Mouse (Mus musculus) forebrain, embryonic 15.5 days (tissue): ENCODE results near the gene Snhg11. TPM values are rescaled to one million over a fixed set of nuclear protein-coding genes. Genes with fewer than 3 reads are reported as not detected.
A peak's percentile ranks its signal among the peaks of the same experiment; 100 is the strongest.

ENCODE experiments used
- ATAC-seq: fragments of 200-750 bp; cut with Nextera tagmentation; replicated peaks from 2 replicates; pipeline ENCODE4 v1.8.0; 2017; ENCODE audit warnings: mild to moderate bottlenecking, moderate TSS enrichment, moderate library complexity
- H3K27ac ChIP-seq: fragments of 300-500 bp; sonication (generic); replicated peaks from 2 replicates; pipeline ENCODE4 v1.5.1; 2015; ENCODE audit warnings: mild to moderate bottlenecking, inconsistent platforms
- H3K27me3 ChIP-seq: fragments of 300-500 bp; sonication (generic); 2 replicates; pipeline ENCODE4 v1.6.1; 2015; ENCODE audit warnings: inconsistent platforms
- H3K36me3 ChIP-seq: fragments of 300-500 bp; sonication (generic); 2 replicates; pipeline ENCODE4 v1.6.1; 2015; ENCODE audit warnings: mild to moderate bottlenecking, inconsistent platforms
- H3K4me1 ChIP-seq: fragments of 300-500 bp; sonication (generic); 2 replicates; pipeline ENCODE4 v1.6.1; 2015; ENCODE audit warnings: inconsistent platforms
- H3K4me2 ChIP-seq: fragments of 300-500 bp; sonication (generic); replicated peaks from 2 replicates; pipeline ENCODE4 v1.6.1; 2015; ENCODE audit warnings: mild to moderate bottlenecking, inconsistent platforms
- H3K4me3 ChIP-seq: fragments of 300-500 bp; sonication (generic); 2 replicates; pipeline ENCODE4 v1.5.1; 2015; ENCODE audit warnings: mild to moderate bottlenecking, inconsistent platforms
- H3K9ac ChIP-seq: fragments of 300-500 bp; sonication (generic); replicated peaks from 2 replicates; pipeline ENCODE4 v1.6.1; 2015; ENCODE audit warnings: mild to moderate bottlenecking, inconsistent platforms
- H3K9me3 ChIP-seq: fragments of 300-500 bp; sonication (generic); 2 replicates; pipeline ENCODE4 v1.6.1; 2016; ENCODE audit warnings: inconsistent platforms
- WGBS: fragments of 180-500 bp; shearing (Covaris S2); methylation state at CpG from one replicate; pipeline ENCODE4 v1.1.7; 2015; ENCODE audit warnings: mixed read lengths; 5-methylcytosine and 5-hydroxymethylcytosine counted together
- polyA plus RNA-seq: library from polyadenylated mRNA; unstranded; fragments of >200 nt; fragmentation: Nextera tagmentation; extraction: Ambion mirVana; gene quantifications from 2 replicates; pipeline ENCODE4 v1.2.1, GENCODE M21; 2015

The Snhg11 gene
- polyA plus RNA-seq, 1 experiment from 2014 or later: 109 TPM

DNA sequence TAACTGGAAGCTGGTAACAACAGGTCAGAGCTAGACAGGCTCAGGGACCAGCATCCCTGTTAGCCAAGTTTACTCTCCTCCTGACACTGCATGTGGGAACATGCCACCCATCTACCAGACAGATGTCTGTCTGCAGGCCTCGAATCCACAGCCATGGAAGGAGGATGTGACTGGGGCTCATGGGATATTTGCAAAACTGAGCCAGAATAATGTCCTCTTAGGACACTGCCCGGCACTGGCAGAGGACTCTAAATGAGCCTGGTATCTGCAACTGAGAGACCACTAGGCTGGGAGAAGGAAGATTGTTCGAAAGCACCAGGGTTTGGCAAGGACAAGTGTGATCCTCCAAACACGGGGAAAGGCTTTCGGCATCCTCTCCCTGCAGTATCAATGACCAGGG, 19.3 kb upstream of the Snhg11 start:
- H3K36me3 ChIP-seq: peaks cover 68% of the 10 kb centered on the region
- H3K9me3 ChIP-seq: no peaks in the 10 kb centered on the region
- H3K27ac ChIP-seq: no peak overlapping the region
- no peak overlapping the region for H3K9ac ChIP-seq
- no peak overlapping the region for H3K4me2 ChIP-seq
- 95% methylated on average over 5 of the region's 5 CpGs for WGBS
- no peaks in the 10 kb centered on the region for H3K27me3 ChIP-seq
- no peak for ATAC-seq
- peaks cover 29% of the 10 kb centered on the region for H3K4me1 ChIP-seq
- H3K4me3 ChIP-seq: no peak overlapping the region

DNA sequence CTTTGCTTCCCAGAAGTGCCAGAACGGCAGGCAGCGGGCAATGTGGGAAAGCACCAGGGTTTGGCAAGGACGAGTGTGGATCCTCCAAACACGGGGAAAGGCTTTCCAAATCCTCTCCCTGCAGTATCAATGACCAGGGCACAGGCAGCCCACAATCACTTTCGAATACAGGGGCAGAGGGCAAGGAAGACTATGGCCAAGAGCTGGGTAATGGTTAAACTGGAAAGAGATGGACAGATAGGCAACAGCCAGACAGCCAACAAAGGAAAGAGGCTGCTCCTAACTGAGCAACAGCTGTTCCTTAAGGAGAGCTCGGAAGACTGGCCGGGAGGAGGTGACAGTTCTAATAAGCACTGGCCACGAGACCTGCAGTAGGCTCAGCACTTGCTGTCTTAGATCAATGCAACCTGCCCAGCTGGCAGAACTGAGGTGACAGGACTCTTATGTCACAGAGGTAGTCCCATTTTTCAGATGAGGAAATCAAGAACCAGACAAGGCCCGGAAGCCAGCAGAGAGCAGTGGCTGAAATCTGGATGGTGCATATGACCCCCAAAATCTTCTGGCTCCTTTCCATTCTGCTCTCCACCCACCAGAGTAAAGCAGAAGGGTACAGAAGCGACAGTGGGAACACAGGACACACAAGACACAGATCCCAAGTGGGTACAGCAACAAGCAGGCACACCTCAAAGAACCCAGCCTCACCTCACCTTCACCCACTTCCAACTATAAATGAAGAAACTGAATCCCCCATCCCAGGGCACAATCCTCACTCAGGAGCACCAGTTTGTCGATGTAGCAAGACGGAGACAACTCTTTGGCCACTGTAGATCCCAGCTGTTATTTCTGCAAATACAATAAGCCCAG, 15.4 kb upstream of the Snhg11 start:
- peak overlapping the region; percentile 80; the same call in 1 of the 2 replicates for H3K27ac ChIP-seq

DNA sequence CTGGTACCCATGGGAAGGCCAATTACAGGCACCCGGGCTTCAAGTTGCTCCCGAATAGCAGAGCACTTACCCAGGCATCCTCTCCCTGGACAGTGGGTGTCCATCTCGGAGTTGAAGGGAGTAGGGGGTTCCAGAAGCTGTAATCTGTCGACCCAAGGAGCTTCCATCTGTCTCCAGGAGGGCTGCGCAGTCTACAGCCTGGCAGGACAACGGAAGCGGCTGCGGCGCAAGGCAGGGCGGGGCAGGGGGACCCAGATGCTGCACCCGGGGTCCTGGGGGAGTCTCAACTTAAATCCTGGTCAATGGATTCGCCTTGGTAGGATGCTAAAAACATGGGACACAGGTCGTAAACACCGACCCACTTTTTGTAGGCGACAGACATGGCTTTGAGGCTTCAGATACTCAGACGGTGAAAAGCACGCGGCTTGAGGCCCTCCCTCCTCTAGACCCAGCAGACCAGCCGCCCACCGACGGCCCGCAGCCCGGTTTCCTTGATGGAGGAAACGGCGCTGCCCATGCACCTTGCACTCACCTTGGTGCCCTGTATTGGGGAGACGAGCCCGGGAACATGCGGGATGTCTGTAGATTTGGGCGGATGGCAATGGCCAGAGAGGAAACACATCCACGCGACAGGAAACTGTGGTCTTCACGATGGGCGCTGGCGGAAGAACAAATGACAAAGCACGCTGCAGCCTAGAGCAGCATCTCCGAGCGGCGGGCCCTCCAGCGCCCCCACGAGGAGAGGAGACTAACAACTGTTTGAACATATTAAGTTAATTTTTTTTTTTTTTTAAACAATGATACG, 14.4 kb upstream of the Snhg11 start:
- 0% methylated on average over 41 of the region's 41 CpGs for WGBS
- Histone ChIP-seq H3K9me3 (no peaks in the 10 kb centered on the region), H3K4me2 (peak overlapping the region; percentile 78), H3K36me3 (peaks cover 38% of the 10 kb centered on the region), H3K4me1 (peaks cover 33% of the 10 kb centered on the region), H3K9ac (peak overlapping the region; percentile 91), H3K27me3 (no peaks in the 10 kb centered on the region), H3K27ac (peak overlapping the region; percentile 80), H3K4me3 (peak overlapping the region; percentile 91)
- peak; percentile 92 for ATAC-seq

More for the DNA sequence above, 15.4 kb upstream of the Snhg11 start:
- Histone ChIP-seq H3K9ac (peak overlapping the region; percentile 91), H3K4me2 (peak overlapping the region; percentile 78), H3K36me3 (peaks cover 49% of the 10 kb centered on the region), H3K4me3 (peak overlapping the region; percentile 91), H3K4me1 (peaks cover 33% of the 10 kb centered on the region), H3K27me3 (no peaks in the 10 kb centered on the region), H3K9me3 (no peaks in the 10 kb centered on the region)
- no peak for ATAC-seq
- 70% methylated on average over 12 of the region's 12 CpGs for WGBS

DNA sequence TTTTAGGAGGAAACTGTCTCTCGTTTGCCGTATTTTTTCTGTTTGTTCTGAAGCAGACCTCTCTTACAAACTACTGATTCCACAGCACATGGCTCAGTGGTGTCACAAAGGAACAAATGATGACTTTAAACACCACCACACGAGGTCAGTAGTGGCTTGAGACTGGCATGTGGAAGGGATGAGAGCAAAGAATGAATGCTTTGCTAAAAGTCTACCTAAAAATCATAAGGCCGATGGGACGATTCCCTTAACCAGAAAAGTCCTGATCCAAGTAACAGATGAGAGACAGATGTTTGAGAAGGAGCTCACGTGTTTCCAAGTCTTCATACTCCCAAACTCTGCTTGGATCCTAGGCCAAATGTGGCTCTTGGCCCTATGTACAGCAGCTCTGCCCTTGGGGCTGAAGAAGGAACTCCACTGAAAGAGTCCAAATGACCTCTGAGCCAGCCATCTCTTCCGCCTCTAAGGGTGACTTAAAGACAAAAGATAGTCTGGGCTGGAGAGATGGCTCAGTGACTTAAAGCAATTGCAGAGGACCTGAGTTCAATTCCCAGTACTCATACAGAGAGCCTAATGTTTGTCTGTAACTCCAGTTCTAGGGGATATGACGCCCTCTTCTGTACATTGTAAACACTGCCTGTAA, 13.6 kb upstream of the Snhg11 start:
- WGBS: 37% methylated on average over 8 of the region's 8 CpGs
- Histone ChIP-seq H3K27ac (peak overlapping the region; percentile 80), H3K9ac (0 out of 2 replicates have a peak overlapping the region, but pooled peaks have one; percentile 91), H3K4me3 (peak overlapping the region; percentile 91), H3K27me3 (no peaks in the 10 kb centered on the region), H3K4me2 (peak overlapping the region; percentile 78; the same call in 1 of the 2 replicates), H3K36me3 (peaks cover 31% of the 10 kb centered on the region), H3K9me3 (no peaks in the 10 kb centered on the region), H3K4me1 (peaks cover 33% of the 10 kb centered on the region)
- ATAC-seq: peak; percentile 66

DNA sequence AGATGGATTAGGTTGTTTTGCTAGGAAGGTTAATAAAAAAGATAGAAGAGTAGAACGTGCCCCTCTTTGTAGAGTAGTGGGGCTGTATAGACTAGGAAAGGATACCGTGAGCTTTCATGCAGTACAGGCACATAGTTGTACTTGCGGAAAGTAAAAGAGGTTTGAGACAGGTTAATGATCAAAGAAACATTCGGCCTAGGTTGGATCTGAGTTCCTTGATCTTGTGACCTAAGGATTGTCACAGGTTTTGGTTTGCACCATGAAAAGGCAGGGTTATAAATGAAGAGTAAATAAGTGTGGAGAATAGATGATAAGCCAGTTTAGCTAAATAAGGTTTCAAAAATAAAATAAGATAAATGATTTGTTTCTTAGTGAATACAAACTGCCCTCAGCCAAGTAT, 11.3 kb upstream of the Snhg11 start:
- 87% methylated on average over 4 of the region's 4 CpGs for WGBS
- H3K27ac ChIP-seq: no peak overlapping the region
- peaks cover 22% of the 10 kb centered on the region for H3K4me1 ChIP-seq
- no peak overlapping the region for H3K4me2 ChIP-seq
- no peak for ATAC-seq
- no peaks in the 10 kb centered on the region for H3K27me3 ChIP-seq
- peaks cover 8% of the 10 kb centered on the region for H3K36me3 ChIP-seq
- H3K9ac ChIP-seq: no peak overlapping the region
- no peaks in the 10 kb centered on the region for H3K9me3 ChIP-seq
- H3K4me3 ChIP-seq: no peak overlapping the region

DNA sequence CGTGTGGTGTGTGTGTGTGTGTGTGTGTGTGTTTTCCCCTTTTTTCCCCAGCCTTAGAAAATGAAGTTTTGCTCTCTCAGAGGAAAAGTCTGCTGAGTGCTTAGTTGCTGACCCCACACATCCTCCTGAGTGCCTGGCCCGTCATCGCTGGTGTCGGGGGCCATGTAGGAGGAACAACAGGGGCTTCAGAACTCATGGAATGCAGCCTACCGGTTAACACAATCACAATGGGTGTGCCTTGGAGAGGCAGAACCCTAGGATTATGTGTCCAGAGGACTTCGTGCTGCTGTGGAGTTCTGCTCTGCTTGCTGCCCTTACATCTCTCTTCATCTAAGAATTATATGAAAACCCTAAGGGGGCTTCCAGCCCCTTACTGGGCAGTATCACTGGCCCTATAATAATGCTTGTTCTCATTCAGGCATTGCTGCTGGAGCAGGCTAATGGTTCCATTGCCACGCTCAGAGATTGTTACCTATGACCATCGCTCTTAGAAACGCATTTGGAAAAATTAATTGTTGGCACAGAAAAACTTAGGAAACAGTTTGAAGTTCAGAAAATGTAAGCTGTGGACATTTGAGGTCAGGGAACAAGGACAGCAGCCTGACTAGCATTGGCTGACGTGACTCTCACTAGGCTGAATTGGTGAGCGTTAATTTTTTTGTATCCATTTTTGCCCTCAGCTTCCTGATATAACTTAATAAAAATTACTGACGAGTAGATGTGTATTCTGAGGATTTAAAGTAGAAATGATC, 10.2 kb upstream of the Snhg11 start:
- peaks cover 11% of the 10 kb centered on the region for H3K4me1 ChIP-seq
- no peaks in the 10 kb centered on the region for H3K9me3 ChIP-seq
- H3K27me3 ChIP-seq: no peaks in the 10 kb centered on the region
- H3K4me3 ChIP-seq: no peak overlapping the region
- no peak for ATAC-seq
- no peak overlapping the region for H3K27ac ChIP-seq
- H3K36me3 ChIP-seq: no peaks in the 10 kb centered on the region
- no peak overlapping the region for H3K4me2 ChIP-seq
- 71% methylated on average over 12 of the region's 12 CpGs for WGBS
- no peak overlapping the region for H3K9ac ChIP-seq

DNA sequence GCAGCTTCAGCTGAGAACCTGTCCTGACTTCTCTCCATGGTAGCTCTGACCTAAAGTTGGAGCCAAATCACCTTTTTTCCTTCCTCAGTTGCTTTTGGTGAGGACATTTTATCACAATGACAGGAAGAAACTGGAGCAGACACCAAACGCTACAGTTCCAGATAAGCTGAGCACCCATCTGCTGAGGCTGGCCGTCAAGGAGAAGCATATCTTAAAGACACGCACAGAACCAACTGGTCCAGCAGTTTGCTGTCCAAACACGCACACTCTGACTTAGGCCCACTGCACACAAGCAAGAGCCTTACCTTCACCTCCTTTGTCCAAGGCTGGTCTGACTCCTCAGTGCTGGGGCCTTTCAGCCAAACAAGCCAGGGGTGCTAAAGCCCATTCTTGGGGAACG, 7.8 kb upstream of the Snhg11 start:
- ATAC-seq: no peak
- H3K36me3 ChIP-seq: no peaks in the 10 kb centered on the region
- no peak overlapping the region for H3K27ac ChIP-seq
- no peak overlapping the region for H3K4me3 ChIP-seq
- H3K9me3 ChIP-seq: no peaks in the 10 kb centered on the region
- H3K4me2 ChIP-seq: no peak overlapping the region
- H3K9ac ChIP-seq: no peak overlapping the region
- no peaks in the 10 kb centered on the region for H3K4me1 ChIP-seq
- H3K27me3 ChIP-seq: no peaks in the 10 kb centered on the region
- WGBS: 95% methylated on average over 5 of the region's 5 CpGs

DNA sequence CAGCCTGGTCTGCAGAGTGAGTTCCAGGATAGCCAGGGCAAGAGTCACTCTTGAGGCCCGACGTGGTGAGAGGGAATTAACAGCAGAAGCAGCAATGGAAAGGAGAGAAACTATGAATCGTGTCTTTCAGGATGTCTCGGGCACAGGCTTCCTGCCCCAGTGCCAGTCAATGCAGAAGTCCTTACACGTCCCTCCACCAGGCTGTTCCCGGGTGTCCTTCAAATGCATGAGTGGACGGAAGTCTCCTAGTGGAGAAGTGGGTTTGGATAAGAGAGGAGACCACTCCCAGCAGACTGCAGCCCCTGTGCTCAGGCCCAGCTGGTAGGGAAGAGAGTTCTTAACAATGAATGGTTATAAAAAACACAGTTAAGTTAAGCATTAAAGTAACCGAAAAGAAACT, 7.1 kb upstream of the Snhg11 start:
- Histone ChIP-seq H3K4me2 (no peak overlapping the region), H3K36me3 (no peaks in the 10 kb centered on the region), H3K27ac (no peak overlapping the region), H3K9me3 (no peaks in the 10 kb centered on the region), H3K4me3 (no peak overlapping the region), H3K4me1 (no peaks in the 10 kb centered on the region), H3K9ac (no peak overlapping the region), H3K27me3 (no peaks in the 10 kb centered on the region)
- 95% methylated on average over 8 of the region's 8 CpGs for WGBS
- ATAC-seq: no peak

DNA sequence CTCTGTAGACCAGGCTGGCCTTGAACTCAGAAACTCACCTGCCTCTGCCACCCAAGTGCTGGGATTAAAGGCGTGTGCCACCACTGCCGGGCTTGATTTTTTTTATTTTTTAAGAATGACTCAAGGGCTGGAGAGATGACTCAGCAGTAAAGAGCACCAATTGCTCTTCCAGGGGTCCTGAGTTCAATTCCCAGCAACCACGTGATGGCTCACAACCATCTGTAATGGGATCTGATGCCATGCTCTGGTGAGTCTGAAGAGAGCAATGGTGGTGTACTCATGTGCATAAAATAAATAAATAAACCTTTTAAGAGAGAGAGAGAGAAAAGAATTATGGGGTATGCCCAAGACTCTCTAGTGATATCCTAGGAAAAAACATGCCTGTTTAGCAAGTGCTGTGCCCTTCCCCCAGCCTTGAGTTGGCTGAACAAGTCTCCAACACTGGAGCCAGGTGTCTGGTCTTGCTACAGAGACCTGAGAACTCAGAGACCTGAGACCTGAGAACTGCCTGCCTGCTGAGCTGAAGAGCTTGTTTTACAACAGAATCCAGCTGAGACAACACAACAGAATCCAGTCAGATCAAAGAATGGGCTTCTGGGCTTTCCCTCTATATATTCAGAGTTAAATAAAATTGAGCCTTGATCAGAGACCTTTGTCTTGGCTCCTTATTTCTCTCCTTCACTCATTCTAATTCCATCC, 5.8 kb upstream of the Snhg11 start:
- no peak for ATAC-seq
- H3K36me3 ChIP-seq: no peaks in the 10 kb centered on the region
- H3K4me1 ChIP-seq: no peaks in the 10 kb centered on the region
- no peak overlapping the region for H3K4me2 ChIP-seq
- peaks cover 9% of the 10 kb centered on the region; the same call in 1 of the 2 replicates for H3K27me3 ChIP-seq
- 80% methylated on average over 3 of the region's 3 CpGs for WGBS
- no peak overlapping the region for H3K27ac ChIP-seq
- H3K9ac ChIP-seq: no peak overlapping the region
- no peaks in the 10 kb centered on the region for H3K9me3 ChIP-seq
- H3K4me3 ChIP-seq: no peak overlapping the region

DNA sequence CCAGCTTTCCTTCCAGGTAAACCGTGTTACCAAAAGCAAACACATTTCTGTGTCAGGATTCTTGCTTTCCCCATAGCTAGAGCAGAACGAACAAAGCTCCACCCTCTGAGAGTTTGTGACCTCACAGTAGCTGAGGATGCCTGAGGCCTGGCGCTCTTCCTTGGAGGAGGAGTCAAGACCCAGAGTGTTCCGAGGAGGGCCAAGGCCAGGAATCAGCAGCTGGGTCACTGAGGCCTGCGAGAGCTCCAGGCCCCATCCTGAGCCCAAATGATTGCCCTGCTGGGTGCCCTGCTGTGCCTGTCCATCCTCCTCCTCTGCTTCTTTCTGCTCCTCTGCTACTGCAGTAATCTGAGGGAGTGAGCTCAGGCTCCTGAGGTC, 5.3 kb upstream of the Snhg11 start:
- H3K9me3 ChIP-seq: no peaks in the 10 kb centered on the region
- 15% methylated on average over 5 of the region's 5 CpGs for WGBS
- H3K9ac ChIP-seq: no peak overlapping the region
- no peaks in the 10 kb centered on the region for H3K36me3 ChIP-seq
- peaks cover under 1% of the 10 kb centered on the region; the same call in 1 of the 2 replicates for H3K4me1 ChIP-seq
- peaks cover 11% of the 10 kb centered on the region; the same call in 1 of the 2 replicates for H3K27me3 ChIP-seq
- no peak overlapping the region for H3K4me3 ChIP-seq
- H3K4me2 ChIP-seq: no peak overlapping the region
- ATAC-seq: no peak
- H3K27ac ChIP-seq: no peak overlapping the region

DNA sequence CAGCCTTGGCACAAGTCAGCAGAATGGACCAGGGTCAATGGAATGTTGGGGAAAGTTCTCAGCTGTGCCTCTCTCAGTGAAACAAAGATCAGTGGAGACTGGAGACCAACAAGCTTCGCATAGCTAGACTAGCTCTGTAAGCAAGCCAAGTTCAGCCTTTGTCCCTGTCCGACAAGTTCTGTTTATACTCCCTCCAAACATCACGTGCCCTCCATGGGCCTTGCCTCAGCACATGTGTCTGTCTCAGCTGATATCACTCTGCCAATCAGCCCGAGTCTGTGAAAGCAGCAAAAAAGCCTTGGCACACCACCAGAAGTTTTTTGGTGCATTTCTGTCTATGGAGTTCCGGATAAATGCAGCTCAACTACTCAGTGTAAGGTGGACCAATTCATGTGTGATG, 2.4 kb upstream of the Snhg11 start:
- no peaks in the 10 kb centered on the region for H3K36me3 ChIP-seq
- peaks cover 4% of the 10 kb centered on the region; the same call in 1 of the 2 replicates for H3K4me1 ChIP-seq
- no peak overlapping the region for H3K4me2 ChIP-seq
- no peak overlapping the region for H3K9ac ChIP-seq
- ATAC-seq: no peak
- H3K4me3 ChIP-seq: no peak overlapping the region
- no peaks in the 10 kb centered on the region for H3K9me3 ChIP-seq
- peaks cover 18% of the 10 kb centered on the region for H3K27me3 ChIP-seq
- 65% methylated on average over 5 of the region's 5 CpGs for WGBS
- H3K27ac ChIP-seq: no peak overlapping the region
